In the genomic region with DNA sequence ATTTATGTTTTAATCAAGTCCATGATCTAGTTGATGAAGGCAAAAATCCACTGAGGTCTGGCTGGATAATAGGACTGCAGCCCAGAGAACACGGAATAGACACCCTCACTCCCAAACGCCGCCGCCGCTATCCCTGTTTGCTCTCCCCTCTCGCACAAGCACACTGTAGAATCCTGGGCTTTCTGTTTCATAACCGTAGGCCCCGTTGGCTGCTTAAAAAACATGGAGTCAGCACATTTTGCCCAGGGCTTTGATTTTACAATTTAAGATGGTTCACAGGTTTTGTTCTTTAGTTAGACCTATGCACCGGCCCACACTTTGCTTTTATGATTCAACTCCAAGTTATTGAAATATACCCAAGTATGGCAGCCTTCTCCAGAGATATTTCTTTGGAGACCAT, we compare ENCODE assay signal across 10 mouse cellular contexts.
"Had no signal": no experiment of that assay in that cellular context is flagged by ENCODE, and none has a peak within 500 bp of the region (broad histone marks: within the 10 kb centered on the region; RNA-seq: fewer than 3 reads in every experiment).

No protein-coding gene starts in this region.

- H3K4me1 ChIP-seq: kidney, embryonic 15.5 days had no signal

- H3K4me2 ChIP-seq: kidney, embryonic 15.5 days; limb, embryonic 13.5 days had no signal

- H3K27me3 ChIP-seq: kidney, embryonic 15.5 days had no signal

- H3K36me3 ChIP-seq: kidney, embryonic 15.5 days; limb, embryonic 13.5 days had no signal

- DNase-seq: kidney, adult 18-20 months; kidney, postnatal 14 days; left cerebral cortex, postnatal 4 days; lung, adult 18-20 months; lung, postnatal 36 days; thymus, postnatal 4 days had no signal

- H3K9ac ChIP-seq: kidney, embryonic 15.5 days; limb, embryonic 13.5 days; liver, embryonic 14.5 days had no signal

- H3K27ac ChIP-seq: kidney, embryonic 15.5 days; limb, embryonic 13.5 days; liver, embryonic 14.5 days; stomach, postnatal 0 days had no signal

- H3K9me3 ChIP-seq: kidney, embryonic 15.5 days; limb, embryonic 13.5 days had no signal

- H3K4me3 ChIP-seq: kidney, embryonic 15.5 days; limb, embryonic 13.5 days had no signal
